Mouse (Mus musculus): ENCODE data around the gene Mfsd9. TPM values are rescaled to one million over a fixed set of nuclear protein-coding genes. Genes with fewer than 3 reads are reported as not detected.

The Mfsd9 gene
- polyA plus RNA-seq, 1 experiment = 0.46 TPM

DNA sequence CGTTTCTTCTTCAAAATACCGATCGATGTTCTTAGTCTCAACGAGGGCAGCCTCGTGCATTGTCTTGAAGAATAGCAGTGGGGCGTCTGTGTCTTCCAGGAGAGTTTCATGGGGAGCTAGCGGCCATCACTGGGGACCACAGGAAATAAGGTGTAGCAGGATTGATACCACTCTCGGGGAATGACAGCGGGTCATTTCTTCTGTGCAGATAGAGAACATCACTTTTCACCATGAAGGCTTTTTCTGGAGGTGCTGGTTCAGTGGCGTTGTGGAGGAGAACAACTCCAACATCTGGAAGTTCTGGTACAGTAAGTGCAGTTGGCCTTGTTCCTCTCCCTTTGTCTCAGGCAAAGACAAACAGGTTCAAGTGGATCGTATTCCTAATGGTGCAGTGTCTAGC is 15.4 kb upstream of the Mfsd9 start:
- H3K36me3 ChIP-seq (replicated peaks; ENCODE audit: low read length) = no peaks in the 10 kb centered on the region
- no peaks in the 10 kb centered on the region for H3K27me3 ChIP-seq (replicated peaks)
- no peaks in the 10 kb centered on the region; the same call in none of the 2 replicates for H3K4me1 ChIP-seq
- no peaks in the 10 kb centered on the region for H3K9me3 ChIP-seq
- TF ChIP-seq FLI1 (IDR thresholded peaks at IDR 0.05; ENCODE audit: low read length) (no peak), GATA1 (IDR thresholded peaks at IDR 0.05; ENCODE audit: borderline replicate concordance, low read length) (no peak)
- no peak overlapping the region for H3K4me3 ChIP-seq (replicated peaks)

DNA sequence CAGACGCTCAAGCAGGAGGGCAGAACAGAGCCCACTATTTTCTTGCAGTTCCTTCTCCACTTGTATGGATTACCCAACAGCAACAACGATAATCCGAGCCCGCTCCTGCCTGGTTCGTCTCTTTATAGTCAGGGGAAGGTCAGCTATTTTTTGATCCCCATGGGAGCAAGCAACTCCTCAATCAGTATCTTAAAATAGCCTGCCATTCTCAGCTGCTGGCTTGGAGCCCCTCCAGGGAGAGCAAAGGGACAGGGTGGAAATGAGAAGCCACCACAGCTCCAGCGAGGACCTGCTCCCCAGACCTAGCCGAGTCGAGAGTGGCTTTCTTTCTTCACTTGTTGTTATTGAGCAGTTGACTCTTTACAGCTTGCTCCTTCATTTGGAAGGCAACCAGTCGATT is 14.9 kb upstream of the Mfsd9 start, which contains the start of gene Tmem182:
Tmem182 (plus strand) TSS at position 251 of the 400 bp plus-strand sequence.
- TF ChIP-seq GATA1 (IDR thresholded peaks at IDR 0.05; ENCODE audit: borderline replicate concordance, low read length) (no peak), FLI1 (IDR thresholded peaks at IDR 0.05; ENCODE audit: low read length) (no peak)

GRCm38 (mm10) chr1:40804118-40804517 is 13.6 kb upstream of the Mfsd9 start:
- H3K27me3 ChIP-seq (replicated peaks) = no peaks in the 10 kb centered on the region
- no peaks in the 10 kb centered on the region for H3K36me3 ChIP-seq (replicated peaks; ENCODE audit: low read length)
- H3K4me1 ChIP-seq = no peaks in the 10 kb centered on the region; the same call in none of the 2 replicates
- TF ChIP-seq FLI1 (IDR thresholded peaks at IDR 0.05; ENCODE audit: low read length) = no peak
- TF ChIP-seq GATA1 (IDR thresholded peaks at IDR 0.05; ENCODE audit: borderline replicate concordance, low read length) = no peak
- no peaks in the 10 kb centered on the region for H3K9me3 ChIP-seq
- H3K4me3 ChIP-seq (replicated peaks) = no peak overlapping the region

More for the DNA sequence above, 14.9 kb upstream of the Mfsd9 start, which contains the start of gene Tmem182:
- H3K9me3 ChIP-seq = no peaks in the 10 kb centered on the region
- H3K4me1 ChIP-seq = no peaks in the 10 kb centered on the region; the same call in none of the 2 replicates
- no peak within 1 kb of the TSS for H3K4me3 ChIP-seq (replicated peaks)
- no peaks in the 10 kb centered on the region for H3K36me3 ChIP-seq (replicated peaks; ENCODE audit: low read length)
- H3K27me3 ChIP-seq (replicated peaks) = no peaks in the 10 kb centered on the region

DNA sequence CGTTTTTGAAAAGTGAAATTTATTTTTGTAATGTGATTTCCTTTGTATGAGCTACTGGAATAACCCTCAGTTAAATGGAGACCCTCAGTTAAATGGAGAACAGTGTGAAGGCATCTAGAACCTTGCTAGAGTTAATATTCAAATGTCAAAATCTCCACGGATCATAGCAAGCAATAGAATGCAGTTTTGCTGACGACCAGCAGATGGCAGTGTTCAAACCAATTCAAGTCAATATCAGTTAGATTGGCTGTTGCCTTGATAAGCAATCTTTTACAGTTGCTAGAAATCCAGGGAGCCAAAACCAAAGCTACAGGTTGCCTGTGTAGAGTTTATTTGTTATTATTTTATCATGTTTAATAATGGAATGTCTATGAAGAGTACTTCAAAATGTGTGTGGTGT is 12.3 kb upstream of the Mfsd9 start:
- H3K4me1 ChIP-seq = no peaks in the 10 kb centered on the region; the same call in none of the 2 replicates

DNA sequence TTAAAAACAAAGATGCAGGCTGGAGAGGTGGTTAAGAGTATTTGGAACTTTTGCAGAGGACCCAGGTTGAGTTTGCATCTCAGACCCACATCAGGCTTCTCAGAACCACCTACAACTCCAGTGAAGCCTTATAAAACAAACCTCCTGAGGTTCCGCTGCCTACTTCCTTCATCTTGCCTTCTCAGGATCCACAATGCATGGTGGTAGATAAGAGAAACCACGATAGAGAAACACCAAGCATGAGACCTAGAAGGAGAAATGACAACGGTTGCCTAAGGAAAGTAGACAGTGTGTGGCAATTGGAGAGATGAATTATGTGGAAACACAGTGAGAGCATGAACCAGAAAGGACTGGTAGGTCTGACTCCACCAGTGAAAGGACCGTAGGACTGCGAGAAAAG is 10.4 kb upstream of the Mfsd9 start:
- Histone ChIP-seq H3K9me3 (peaks cover 5% of the 10 kb centered on the region; the same call in 1 of the 2 replicates), H3K4me3 (replicated peaks) (no peak overlapping the region), H3K27me3 (replicated peaks) (no peaks in the 10 kb centered on the region), H3K4me1 (peaks cover under 1% of the 10 kb centered on the region), H3K36me3 (replicated peaks; ENCODE audit: low read length) (no peaks in the 10 kb centered on the region)
- TF ChIP-seq FLI1 (IDR thresholded peaks at IDR 0.05; ENCODE audit: low read length) (no peak), GATA1 (IDR thresholded peaks at IDR 0.05; ENCODE audit: borderline replicate concordance, low read length) (no peak)

More for the DNA sequence above, 12.3 kb upstream of the Mfsd9 start:
- no peak for TF ChIP-seq GATA1 (IDR thresholded peaks at IDR 0.05; ENCODE audit: borderline replicate concordance, low read length)
- H3K27me3 ChIP-seq (replicated peaks) = no peaks in the 10 kb centered on the region
- no peaks in the 10 kb centered on the region for H3K36me3 ChIP-seq (replicated peaks; ENCODE audit: low read length)
- no peak overlapping the region for H3K4me3 ChIP-seq (replicated peaks)
- H3K9me3 ChIP-seq = no peaks in the 10 kb centered on the region

- H3K9me3 ChIP-seq = peaks cover 5% of the 10 kb centered on the region; the same call in 1 of the 2 replicates
- TF ChIP-seq GATA1 (IDR thresholded peaks at IDR 0.05; ENCODE audit: borderline replicate concordance, low read length) (no peak), FLI1 (IDR thresholded peaks at IDR 0.05; ENCODE audit: low read length) (no peak)
- no peak overlapping the region for H3K4me3 ChIP-seq (replicated peaks)
- peaks cover 4% of the 10 kb centered on the region for H3K4me1 ChIP-seq
- no peaks in the 10 kb centered on the region for H3K27me3 ChIP-seq (replicated peaks)
- H3K36me3 ChIP-seq (replicated peaks; ENCODE audit: low read length) = no peaks in the 10 kb centered on the region
These were observed 8.6 kb upstream of the Mfsd9 start for GRCm38 (mm10) chr1:40799121-40799520.

DNA sequence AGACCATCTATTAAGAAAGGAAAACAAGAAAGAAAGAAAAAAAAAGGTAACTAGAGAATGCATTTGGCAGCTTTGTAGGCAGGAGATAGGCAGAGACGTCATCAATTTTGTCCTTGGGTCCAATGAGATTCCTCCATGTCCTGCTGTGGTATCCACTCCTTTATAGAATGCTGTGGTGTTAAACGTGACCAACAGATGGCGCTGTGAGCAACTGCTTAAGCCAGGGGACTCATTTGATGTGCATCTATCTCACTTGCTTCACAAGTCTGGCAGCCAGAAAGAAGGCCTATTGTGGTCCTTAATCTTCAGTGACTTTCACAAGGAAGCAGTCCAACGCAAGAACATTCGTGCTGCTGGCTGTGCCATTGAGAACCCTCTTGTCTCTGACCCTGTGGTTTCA is 6.9 kb upstream of the Mfsd9 start:
- H3K4me3 ChIP-seq (replicated peaks) = no peak overlapping the region
- TF ChIP-seq GATA1 (IDR thresholded peaks at IDR 0.05; ENCODE audit: borderline replicate concordance, low read length) (no peak), FLI1 (IDR thresholded peaks at IDR 0.05; ENCODE audit: low read length) (no peak)

DNA sequence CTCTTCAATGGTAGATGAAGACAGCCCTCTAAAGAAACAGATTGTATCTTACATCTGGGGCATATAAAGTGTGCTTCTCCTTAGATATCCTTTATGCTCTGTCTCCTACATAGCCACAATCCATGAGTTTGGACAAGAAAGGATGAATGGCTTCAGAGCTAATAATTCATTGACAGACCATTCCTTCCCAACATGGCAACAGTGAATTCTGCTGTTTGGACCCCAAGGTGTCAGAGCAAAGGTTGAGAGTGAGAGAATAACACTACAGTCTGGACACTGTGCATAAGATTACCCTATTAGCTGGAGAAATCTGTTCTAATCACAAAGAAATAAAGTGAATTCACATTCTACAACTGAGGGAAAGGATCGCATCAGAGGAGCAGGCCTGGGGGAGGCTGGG is 5.0 kb upstream of the Mfsd9 start:
- Histone ChIP-seq H3K36me3 (replicated peaks; ENCODE audit: low read length) (no peaks in the 10 kb centered on the region), H3K4me1 (peaks cover 16% of the 10 kb centered on the region), H3K4me3 (replicated peaks) (no peak overlapping the region), H3K9me3 (peaks cover 5% of the 10 kb centered on the region; the same call in 1 of the 2 replicates), H3K27me3 (replicated peaks) (no peaks in the 10 kb centered on the region)
- TF ChIP-seq FLI1 (IDR thresholded peaks at IDR 0.05; ENCODE audit: low read length) = no peak
- TF ChIP-seq GATA1 (IDR thresholded peaks at IDR 0.05; ENCODE audit: borderline replicate concordance, low read length) = no peak

More for the DNA sequence above, 6.9 kb upstream of the Mfsd9 start:
- Histone ChIP-seq H3K4me1 (peaks cover 8% of the 10 kb centered on the region), H3K36me3 (replicated peaks; ENCODE audit: low read length) (no peaks in the 10 kb centered on the region), H3K9me3 (peaks cover 5% of the 10 kb centered on the region; the same call in 1 of the 2 replicates), H3K27me3 (replicated peaks) (no peaks in the 10 kb centered on the region)

GRCm38 (mm10) chr1:40789666-40790233 is 737 bp downstream of the Mfsd9 start:
- Histone ChIP-seq H3K27me3 (replicated peaks) (no peaks in the 10 kb centered on the region), H3K4me3 (replicated peaks) (peak overlapping the region; percentile 95), H3K36me3 (replicated peaks; ENCODE audit: low read length) (peaks cover 13% of the 10 kb centered on the region), H3K4me1 (peaks cover 15% of the 10 kb centered on the region), H3K9me3 (no peaks in the 10 kb centered on the region)
- TF ChIP-seq GATA1 (IDR thresholded peaks at IDR 0.05; ENCODE audit: borderline replicate concordance, low read length) (no peak), FLI1 (IDR thresholded peaks at IDR 0.05; ENCODE audit: low read length) (no peak)

- TF ChIP-seq FLI1 (IDR thresholded peaks at IDR 0.05; ENCODE audit: low read length) (no peak), GATA1 (IDR thresholded peaks at IDR 0.05; ENCODE audit: borderline replicate concordance, low read length) (no peak)
- Histone ChIP-seq H3K4me3 (replicated peaks) (no peak overlapping the region), H3K4me1 (peaks cover 15% of the 10 kb centered on the region), H3K9me3 (no peaks in the 10 kb centered on the region), H3K36me3 (replicated peaks; ENCODE audit: low read length) (peaks cover 20% of the 10 kb centered on the region), H3K27me3 (replicated peaks) (no peaks in the 10 kb centered on the region)
These were observed 1.5 kb downstream of the Mfsd9 start for GRCm38 (mm10) chr1:40788956-40789355.
